15 mouse cellular contexts compared by ENCODE assay signal in genomic region chr7:111959977-111960376, GRCm38 (mm10).
A peak's percentile ranks its signal among the peaks of the same experiment; 100 is the strongest.
DNase-seq lines count a peak whose midpoint lies in the region.
"Had no signal": no experiment of that assay in that cellular context is flagged by ENCODE, and none has a peak within 500 bp of the region (broad histone marks: within the 10 kb centered on the region; RNA-seq: fewer than 3 reads in every experiment).

No protein-coding gene starts in this region.

- intact Hi-C loops in left cerebral cortex, postnatal 36 days (cut with DNase I): loop anchor here (5.0 kb wide), 1 partner anchor 58 kb away; no protein-coding TSS in a partner anchor
- intact Hi-C loops in left cerebral cortex, postnatal 10 days (cut with DNase I): loop anchor here (10.0 kb wide), 2 partner anchors 405 to 905 kb away; no protein-coding TSS in a partner anchor

- DNase-seq in layer of hippocampus, adult 18-20 months (ENCODE audit: low spot score in 2 of 2): peak; percentile 19 to 57
- no peak for DNase-seq in layer of hippocampus, adult 11-12 months (ENCODE audit: low spot score)
- peak; percentile 16 to 30 for DNase-seq in left cerebral cortex, postnatal 36 days (ENCODE audit: low spot score in 2 of 2)
- DNase-seq in left cerebral cortex, postnatal 10 days (ENCODE audit: extremely low spot score in 1 of 2, low spot score in 2 of 2): no peak
- peak; percentile 78 for DNase-seq in fat pad, adult 2 months (ENCODE audit: extremely low read depth, low read depth, low spot score)
- peak; percentile 50 for DNase-seq in telencephalon, adult 2 months (ENCODE audit: low read depth, low spot score)
- DNase-seq in adrenal gland, postnatal 4 days (ENCODE audit: low spot score in 2 of 2): no peak
- DNase-seq: adrenal gland, postnatal 25 days; cerebellum, adult 2 months; cerebellum, postnatal 14 days; kidney, adult 18-20 months; kidney, postnatal 25 days; liver, postnatal 0 days; lung, postnatal 36 days; thymus, postnatal 4 days had no signal

Comparison
In these comparisons a context has a peak if more than half of its experiments do, and no peak if none do; other contexts are left out.
1. DNase-seq: peak in layer of hippocampus, adult 18-20 months (2 of 2), left cerebral cortex, postnatal 36 days (2 of 2), fat pad, adult 2 months (single experiment) and telencephalon, adult 2 months (single experiment); none in layer of hippocampus, adult 11-12 months (single experiment), left cerebral cortex, postnatal 10 days (0 of 2) and adrenal gland, postnatal 4 days (0 of 2).